Mouse (Mus musculus) left cerebral cortex, postnatal 14 days (tissue): ENCODE results near the gene Trmt10c. TPM values are rescaled to one million over a fixed set of nuclear protein-coding genes. Genes with fewer than 3 reads are reported as not detected.
A peak's percentile ranks its signal among the peaks of the same experiment; 100 is the strongest.
"Not testable (repeated sequence)": the region's sequence is repeated elsewhere in the genome, so short reads cannot be mapped to it uniquely, and the experiment has no call there.

ENCODE experiments used
- DNase-seq, 2 experiments: peaks; one replicate each; pipeline ENCODE4 v3.0.0; 2021 to 2022; ENCODE audit warnings: low spot score in 2 of 2, mixed read lengths in 1 of 2
- intact Hi-C: fragments of 180-260 bp; cut with DNase I; formaldehyde crosslinking; loops from one replicate; pipeline ENCODE4 v1.15.1; 2025
- long read RNA-seq, 2 experiments: library from polyadenylated mRNA; stranded (forward); transcript quantifications; one replicate each; pipeline ENCODE4 v2.0.0; 2021
- total RNA-seq, 2 experiments: library from RNA; stranded (reverse); gene quantifications; 2 replicates each; pipeline ENCODE4 v1.2.3; 2021

Gene Trmt10c
- total RNA-seq = 1 to 10 TPM; 8.2 to 9.1 TPM
- long read RNA-seq, experiment 1, transcript Trmt10c-201 (2 exons, 3,002 nt) = major isoform, 20 of 22 reads
- long read RNA-seq, experiment 1, partial matches to known transcripts = 2 of 22 reads
- long read RNA-seq, experiment 1, other reads (novel, unspliced or antisense) = 0 of 22 reads
- long read RNA-seq, experiment 2, transcript Trmt10c-201 (2 exons, 3,002 nt) = major isoform, 24 of 24 reads
- long read RNA-seq, experiment 2, partial matches to known transcripts = 0 of 24 reads
- long read RNA-seq, experiment 2, other reads (novel, unspliced or antisense) = 0 of 24 reads

- intact Hi-C loops = loop anchor here (5.0 kb wide), 2 partner anchors 40 to 65 kb away; partner anchors contain the start of gene Zbtb11
- DNase-seq = peak; percentile 93 to 94
Measured at GRCm38 (mm10) chr16:56037138-56038010, at the start of gene Trmt10c. Gene Trmt10c (minus strand): TSS chr16:56037819.

- no peak for DNase-seq
- intact Hi-C loops = no loop called here
Measured at GRCm38 (mm10) chr16:56086336-56086735, 48.7 kb upstream of the Trmt10c start.

- intact Hi-C loops = no loop called here
- DNase-seq = no peak
Measured at GRCm38 (mm10) chr16:56081691-56082090, 44.1 kb upstream of the Trmt10c start.

- no peak for DNase-seq
- intact Hi-C loops = loop anchor here (5.0 kb wide), 1 partner anchor 42 kb away; the partner anchor contains the start of gene Trmt10c
Measured at GRCm38 (mm10) chr16:56079419-56079818, 41.8 kb upstream of the Trmt10c start.

- intact Hi-C loops = loop anchor here (5.0 kb wide), 1 partner anchor 39 kb away; the partner anchor contains the start of gene Trmt10c
- DNase-seq = no peak
Measured at GRCm38 (mm10) chr16:56076121-56076869, 38.7 kb upstream of the Trmt10c start.

DNA sequence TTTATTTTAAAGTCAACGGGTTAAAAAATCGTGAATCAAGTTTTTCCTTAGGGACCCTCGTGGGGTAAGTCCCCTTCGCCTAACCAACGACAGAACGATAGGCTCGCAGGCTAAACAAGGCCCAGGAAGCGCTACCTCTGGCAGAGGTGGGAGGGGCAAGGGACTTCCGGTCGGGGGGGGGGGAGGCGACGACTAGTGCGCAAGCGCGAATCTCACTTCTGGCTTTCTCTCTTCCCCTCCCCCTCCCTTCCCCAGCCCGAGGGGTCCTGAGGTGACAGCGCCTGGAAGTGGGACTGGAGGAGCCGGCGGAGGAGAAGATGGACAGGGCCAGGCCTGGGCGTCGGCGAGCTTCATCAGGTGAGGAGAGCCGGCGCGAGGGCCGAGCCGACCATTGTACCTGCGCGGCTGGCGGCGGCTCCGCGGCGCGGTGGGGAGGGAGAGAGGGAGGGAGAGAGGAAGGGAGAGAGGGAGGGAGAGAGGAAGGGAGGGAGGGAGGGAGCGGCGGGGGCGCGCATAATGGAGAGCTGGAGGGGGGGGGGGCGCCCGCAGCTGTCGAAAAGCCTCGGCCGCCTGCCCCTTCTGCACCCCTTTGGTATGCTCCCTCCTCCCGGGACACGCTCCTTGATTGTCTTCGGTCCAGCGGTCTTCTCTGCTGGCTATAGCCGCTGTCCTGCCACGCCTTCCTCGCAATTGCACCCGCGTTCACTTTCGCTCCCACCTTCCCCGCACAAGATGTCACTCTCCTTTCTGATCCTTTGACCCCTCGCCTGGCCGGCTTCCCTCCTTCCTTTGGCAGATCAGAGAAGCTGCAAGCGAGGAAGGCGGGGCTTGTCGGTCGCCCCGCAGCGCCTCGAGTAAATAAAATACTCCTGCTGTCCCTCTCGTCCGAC lies 37.8 kb upstream of the Trmt10c start:
- intact Hi-C loops = loop anchor here (5.0 kb wide), 1 partner anchor 38 kb away; the partner anchor contains the start of gene Trmt10c
- DNase-seq = peak; percentile 81

GRCm38 (mm10) chr16:56074565-56074964 lies 36.9 kb upstream of the Trmt10c start:
- no peak for DNase-seq
- intact Hi-C loops = no loop called here

DNA sequence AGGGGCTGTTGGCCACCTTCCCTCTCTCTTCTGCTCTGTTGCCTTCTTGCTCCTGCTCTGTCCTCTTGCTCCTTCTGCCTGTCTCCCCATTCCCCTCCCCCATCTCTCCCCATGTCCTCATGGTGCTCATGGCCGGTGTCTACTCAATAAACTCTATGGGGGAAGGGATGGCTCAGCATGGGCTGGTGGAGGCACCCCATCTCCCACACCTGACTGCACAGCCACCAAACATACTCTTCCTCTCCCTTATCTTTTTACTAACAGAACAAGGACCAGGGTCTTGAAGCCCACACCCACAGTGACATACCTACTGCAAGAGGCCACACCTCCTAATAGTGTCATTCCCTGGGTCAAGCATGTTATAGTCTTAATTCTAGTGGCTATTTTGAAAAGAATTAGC lies 36.5 kb upstream of the Trmt10c start:
- DNase-seq = no peak
- intact Hi-C loops = no loop called here

GRCm38 (mm10) chr16:56073150-56073549 lies 35.5 kb upstream of the Trmt10c start:
- DNase-seq, intact Hi-C loops: not testable (repeated sequence)

GRCm38 (mm10) chr16:56072533-56072932 lies 34.9 kb upstream of the Trmt10c start:
- intact Hi-C loops = no loop called here
- no peak for DNase-seq

- DNase-seq = no peak
- intact Hi-C loops = no loop called here
Measured at GRCm38 (mm10) chr16:56071317-56072232, 34.0 kb upstream of the Trmt10c start.

DNA sequence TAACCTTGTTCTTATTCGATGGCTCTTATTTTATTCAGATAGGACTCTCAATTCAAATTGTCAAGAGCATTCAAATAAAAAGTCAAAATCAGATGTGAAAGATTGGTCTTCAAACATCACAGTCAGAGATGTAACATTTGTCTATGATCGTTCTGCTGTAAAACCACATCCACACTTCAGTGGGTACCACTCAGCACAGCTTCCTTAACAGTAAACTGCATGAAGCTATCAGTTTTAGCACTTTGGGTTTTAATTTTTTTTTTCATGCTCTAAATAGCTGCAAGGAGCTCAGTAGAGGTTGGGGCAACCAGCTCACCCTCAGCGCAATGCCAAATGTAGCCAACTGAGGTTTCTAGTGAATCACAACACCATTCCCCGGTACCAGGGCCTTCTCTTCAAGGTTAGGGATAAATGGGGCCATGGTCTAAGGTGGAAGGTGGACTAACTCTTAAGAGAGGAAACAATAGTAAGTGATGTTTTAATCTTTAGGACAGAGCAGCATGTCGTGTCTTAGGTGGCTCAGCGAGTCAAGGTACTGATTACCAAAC lies 31.0 kb upstream of the Trmt10c start:
- intact Hi-C loops = no loop called here
- DNase-seq = no peak

GRCm38 (mm10) chr16:56066113-56066512 lies 28.5 kb upstream of the Trmt10c start:
- DNase-seq = no peak
- intact Hi-C loops = no loop called here

DNA sequence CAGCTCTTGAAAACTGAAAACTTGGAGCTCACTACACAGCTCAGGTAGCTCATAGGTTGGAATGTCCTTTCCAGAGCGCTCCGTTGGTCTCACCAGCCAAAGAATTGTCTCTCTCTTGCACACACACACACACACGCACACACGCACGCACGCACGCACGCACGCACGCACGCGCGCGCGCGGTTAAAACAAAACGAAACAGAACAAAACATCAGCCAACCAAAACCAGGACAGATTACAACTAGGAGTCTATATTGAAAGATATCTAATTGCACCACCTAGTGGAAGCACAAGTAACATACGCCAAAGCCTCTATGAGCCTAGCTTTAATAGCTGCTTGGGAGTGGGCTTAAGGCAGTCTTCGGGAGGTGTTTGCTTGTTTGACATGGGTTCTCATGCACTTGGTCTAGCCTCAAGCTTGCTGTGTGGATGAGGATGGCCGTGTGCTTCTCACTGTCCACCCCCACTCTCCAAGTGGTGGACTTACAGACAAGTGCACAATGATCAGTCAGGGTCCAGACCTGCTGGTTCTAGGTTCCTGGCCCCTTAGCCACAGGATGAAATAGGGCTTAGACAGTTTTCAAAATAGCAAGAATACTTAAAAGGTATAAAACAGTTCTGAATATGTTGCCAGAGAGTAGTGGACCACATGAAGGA lies 26.8 kb upstream of the Trmt10c start:
- peak; percentile 66 to 83 for DNase-seq
- intact Hi-C loops = loop anchor here (1.0 kb wide), 1 partner anchor 113 kb away; no protein-coding TSS in a partner anchor

GRCm38 (mm10) chr16:56062981-56063380 lies 25.4 kb upstream of the Trmt10c start:
- DNase-seq = no peak
- intact Hi-C loops = no loop called here

DNA sequence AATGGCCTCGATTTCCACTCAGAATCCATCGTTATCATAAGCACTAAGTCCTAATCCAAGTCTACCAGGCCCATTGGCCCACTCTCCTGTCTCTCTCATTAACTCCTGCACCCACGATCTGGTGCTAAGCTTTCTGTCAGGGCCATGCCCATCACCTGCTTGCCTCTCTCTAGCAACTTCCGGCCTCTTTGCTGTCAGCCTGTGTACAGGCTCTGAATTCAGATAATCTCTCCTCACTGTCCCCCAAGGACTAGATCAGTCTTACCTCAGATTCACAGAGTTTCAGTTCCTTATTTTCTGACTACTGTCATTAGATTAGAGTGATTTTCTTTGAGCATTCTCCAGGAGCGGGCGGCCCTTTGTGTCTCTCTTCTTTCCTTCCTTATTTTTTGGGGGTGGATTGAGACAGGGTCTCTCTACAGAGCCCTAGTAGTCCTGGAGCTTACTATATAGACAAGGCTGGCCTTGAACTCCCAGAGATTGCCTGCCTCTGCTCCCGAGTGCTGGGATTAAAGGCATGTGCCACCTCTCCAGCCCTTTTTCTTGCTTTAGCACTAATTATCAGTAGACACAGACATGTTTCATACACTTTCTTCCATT lies 24.5 kb upstream of the Trmt10c start:
- intact Hi-C loops = no loop called here
- DNase-seq = no peak
